Mouse (Mus musculus): ENCODE data around the gene Kcnk2.

GRCm38 (mm10) chr1:189209715-189210108 lies 192.4 kb downstream of the Kcnk2 start:
- TF ChIP-seq POLR2A (IDR thresholded peaks at IDR 0.05; ENCODE audit: insufficient read depth, low read depth, low read length), result no peak
- no peak for TF ChIP-seq CTCF (IDR thresholded peaks at IDR 0.05; ENCODE audit: insufficient read depth, low read depth, low read length)
